Mouse (Mus musculus) mature B cell (primary cell): ENCODE results near the gene Rsph1.

Source experiments
- in situ Hi-C: fragments of 300-500 bp; cut with MboI; formaldehyde crosslinking; loops from 2 replicates; pipeline ENCODE4 v1.14.3; 2019

Rsph1 gene

DNA sequence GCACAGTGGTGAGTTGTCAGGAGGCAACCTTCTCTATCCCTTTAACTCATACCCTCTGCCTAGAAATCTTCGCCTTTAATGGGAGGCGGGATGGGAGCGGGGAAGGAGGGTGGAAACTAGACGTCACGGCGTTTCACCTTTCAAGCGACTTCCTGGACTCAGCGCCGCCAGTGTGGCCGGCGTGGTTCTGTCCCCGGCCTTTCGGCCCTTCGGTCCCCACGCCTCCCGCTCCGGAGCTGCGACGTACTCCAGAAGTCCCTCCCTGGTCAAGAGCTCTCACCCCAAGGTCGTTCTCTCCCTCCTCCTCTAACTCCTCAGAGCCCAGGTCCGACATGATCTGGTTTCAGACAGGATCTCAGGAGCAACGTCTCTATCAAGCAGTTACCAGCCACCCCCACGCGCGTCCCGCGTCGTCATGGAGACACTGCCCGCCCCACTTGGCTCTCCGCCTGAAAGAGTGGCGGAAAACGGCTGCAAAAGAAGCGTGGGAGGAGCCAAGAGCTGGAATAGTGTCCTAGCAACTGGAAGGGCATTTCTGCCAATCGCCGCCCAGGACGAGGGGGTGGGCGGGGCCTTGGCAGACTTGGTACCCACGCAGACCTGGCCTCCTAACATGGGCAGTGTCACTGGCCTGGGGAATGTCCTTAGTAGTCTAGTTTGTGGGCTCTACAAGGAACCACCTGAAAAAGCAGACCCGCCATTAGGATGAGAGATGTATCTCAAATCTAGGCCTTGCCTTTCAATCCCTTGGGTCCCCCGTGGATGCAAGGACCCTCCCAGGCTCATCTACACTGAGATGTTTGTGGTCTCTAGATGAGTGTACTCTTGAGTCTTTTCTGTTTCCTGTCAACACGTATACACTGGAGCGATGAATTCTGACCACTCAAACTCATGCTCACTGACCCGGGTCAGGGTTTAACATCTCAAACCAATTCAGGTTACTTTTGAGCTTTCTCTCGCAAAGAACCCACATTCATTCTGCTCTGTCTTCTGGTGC, at the start of gene Rsph1:
Gene Rsph1 (minus strand): TSS at position 462 of the 997 bp plus-strand sequence.
- in situ Hi-C loops, result no loop called here

DNA sequence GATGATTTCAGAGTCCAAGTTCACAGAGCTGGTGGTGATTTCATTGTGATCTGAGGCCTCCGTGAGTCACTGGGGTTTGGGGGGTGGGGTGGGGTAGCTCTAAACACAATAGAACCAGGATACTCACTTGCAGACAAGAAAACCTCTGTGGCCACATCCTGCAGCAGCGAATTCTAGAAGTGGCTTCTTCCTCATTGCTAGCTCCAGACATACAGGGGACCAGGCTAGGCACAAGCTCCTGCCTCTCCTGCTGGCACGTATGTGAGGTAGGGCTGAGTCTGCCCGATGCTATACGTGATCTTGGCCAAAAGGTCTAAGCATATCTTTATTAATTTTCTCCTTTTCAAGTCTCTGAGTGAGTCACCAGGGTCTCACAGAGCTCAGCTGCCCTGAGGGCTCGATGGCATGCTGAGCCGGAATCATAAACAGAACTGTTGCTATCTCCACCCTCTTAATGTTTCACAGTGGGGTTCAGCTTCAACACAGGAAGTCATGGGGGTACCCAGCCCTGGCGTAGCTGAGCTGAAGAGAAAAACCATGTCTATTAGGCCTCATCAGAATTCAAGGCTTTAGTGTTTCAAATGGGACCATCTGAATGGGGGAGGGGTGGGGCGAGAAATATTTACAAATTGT, 49.2 kb upstream of the Rsph1 start:
- in situ Hi-C loops, result no loop called here

DNA sequence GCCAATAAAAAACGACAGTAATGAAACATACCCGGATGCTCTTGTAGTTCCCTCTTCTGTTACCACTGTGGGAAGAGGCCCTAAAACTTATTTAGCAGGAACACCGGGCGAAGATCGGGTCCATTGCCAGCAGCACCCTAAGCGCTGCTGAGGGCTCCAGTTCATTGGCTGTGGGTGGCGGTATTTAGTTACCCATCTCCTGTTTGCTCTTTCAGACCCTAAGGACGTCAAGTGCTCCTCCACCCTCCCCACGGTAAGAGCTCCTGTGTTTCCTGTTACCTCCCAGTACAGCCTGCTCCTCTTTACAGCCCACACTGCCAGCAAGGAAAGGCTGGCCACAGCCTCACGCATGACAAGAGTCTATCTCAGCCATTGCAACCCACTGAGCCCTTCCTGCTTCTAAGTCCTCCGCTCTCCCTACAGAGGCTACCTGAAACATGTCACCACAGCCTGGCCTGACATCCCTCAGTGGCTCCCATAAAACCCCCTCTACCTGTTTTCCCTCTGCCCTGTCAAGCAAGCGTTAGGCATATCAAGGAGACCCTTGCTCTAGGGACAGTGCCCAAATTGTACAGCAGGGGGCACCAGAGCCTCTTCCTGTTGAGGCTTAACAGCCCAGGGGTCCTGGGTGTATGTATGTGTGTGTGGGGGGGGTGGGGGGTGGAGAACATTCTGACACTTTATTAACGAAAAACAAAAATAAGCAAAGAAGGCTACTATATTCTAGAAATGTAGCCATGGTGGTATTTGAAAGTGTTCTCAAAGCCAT, 48.5 kb upstream of the Rsph1 start:
- in situ Hi-C loops, result no loop called here

DNA sequence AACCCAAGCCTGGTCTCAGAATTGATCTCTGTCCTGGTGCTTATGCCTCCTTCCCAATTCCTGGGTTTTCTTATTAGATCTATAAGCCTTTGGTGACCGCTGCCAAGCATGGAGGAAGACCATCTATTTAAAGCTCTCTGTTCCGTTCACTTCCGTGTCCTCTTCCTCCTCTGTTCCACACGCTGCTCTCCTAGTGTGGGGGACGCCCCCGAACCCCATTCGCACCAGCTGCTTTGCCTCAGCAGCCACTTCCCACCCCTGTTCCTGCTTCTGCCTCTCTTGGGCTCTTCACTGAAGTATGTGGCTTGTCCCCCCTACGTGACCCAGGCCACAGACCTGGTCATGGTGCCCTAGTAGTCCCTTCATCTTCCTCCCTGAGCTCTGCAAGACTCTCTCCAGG, 47.0 kb upstream of the Rsph1 start:
- in situ Hi-C loops, result no loop called here

DNA sequence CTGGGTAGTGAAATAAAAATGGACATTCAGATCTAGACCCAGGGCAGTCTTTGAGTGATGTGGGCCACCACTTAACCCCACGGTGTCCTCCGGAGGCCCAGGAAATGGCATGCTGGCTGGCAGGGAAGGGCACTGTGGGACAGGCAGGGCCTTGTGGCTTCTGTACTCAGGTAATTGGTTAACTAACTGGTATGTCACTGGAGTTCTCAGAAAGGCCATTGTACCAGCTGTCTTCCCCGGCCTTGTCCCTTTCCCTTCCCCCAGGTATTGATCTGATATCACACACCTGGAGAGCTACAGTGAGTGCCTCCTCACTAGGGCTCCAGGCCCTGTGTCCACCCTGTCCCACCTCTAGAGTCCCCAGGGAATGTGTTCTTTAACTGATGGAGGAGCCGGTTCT, 46.2 kb upstream of the Rsph1 start:
- in situ Hi-C loops, result no loop called here

DNA sequence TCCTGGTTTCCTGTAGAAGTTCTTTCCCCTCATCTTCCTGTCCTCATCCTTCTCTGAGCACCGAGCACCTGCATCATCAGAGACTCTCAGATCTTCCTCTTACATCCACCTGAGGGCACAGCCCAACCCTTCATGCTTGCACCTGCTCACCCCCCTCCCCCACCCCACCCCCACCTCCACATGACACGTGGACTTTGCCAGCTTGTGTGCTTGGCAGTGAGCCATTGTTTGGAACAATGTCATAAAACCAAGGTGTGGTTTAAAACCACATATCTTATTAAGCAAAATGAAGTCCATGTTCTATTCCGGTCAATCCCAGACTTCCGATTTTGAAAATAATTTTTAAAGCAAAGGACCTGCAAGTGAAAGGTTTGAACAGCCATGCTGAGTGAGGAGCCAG, 45.3 kb upstream of the Rsph1 start:
- in situ Hi-C loops, result no loop called here

DNA sequence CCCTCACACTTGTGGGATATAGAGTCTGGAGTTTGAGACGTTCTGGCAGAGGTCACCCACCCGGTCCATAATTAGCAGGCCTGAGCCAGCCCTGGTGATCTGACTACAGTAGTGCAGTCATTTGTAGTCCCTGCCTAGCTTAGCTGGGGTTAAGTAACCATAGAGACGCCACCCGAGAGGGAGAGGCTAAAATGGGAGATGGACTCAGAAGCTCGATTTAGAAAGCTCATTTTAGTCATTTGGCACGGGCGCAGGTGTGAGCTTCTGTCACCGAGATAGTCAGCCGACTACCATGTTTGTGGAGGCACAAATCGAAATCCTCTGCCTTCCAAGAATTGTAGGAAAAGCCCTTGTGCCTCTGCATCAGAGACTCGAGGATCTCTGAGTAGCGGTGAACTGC, 44.2 kb upstream of the Rsph1 start:
- in situ Hi-C loops, result no loop called here

DNA sequence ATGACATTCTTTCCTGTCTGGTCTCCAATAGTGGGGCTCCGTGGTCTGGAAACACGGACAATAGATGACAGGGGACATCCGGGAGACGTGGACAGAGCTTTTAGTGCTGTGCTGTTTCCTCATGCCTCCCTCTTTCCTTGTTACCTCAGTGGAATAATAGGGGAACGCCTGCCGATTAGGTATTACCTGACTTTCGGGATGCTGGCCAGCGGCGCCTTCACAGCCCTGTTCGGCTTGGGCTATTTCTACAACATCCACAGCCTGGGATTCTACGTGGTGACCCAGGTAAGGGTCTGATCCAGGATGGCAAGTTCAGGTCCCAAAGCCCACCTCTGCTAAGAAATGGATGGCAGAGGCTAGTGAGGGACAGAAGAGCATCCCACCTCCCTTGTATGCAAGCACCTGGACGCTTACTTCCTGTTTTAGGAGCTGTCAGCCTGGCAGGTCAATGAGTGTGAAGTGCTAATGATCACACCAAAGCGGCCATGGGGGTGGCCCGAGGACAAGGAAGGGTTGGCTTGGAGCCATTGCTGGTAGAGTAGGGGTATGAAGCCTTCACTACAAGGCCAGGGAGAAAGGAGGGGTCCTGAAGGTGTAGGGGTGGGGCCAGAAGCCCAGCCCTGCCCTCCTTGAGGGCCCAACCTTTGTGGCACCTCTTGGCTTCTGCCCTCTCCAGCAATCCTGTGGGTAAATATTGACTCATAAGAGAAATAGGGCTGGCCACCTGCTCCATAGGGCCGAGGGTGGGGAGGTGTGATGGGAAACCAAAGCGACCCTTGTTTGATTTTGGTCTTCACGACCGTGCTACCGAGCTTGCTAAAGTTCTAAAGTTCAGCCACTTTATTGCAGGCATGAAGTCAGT, 42.0 kb upstream of the Rsph1 start:
- in situ Hi-C loops, result no loop called here

DNA sequence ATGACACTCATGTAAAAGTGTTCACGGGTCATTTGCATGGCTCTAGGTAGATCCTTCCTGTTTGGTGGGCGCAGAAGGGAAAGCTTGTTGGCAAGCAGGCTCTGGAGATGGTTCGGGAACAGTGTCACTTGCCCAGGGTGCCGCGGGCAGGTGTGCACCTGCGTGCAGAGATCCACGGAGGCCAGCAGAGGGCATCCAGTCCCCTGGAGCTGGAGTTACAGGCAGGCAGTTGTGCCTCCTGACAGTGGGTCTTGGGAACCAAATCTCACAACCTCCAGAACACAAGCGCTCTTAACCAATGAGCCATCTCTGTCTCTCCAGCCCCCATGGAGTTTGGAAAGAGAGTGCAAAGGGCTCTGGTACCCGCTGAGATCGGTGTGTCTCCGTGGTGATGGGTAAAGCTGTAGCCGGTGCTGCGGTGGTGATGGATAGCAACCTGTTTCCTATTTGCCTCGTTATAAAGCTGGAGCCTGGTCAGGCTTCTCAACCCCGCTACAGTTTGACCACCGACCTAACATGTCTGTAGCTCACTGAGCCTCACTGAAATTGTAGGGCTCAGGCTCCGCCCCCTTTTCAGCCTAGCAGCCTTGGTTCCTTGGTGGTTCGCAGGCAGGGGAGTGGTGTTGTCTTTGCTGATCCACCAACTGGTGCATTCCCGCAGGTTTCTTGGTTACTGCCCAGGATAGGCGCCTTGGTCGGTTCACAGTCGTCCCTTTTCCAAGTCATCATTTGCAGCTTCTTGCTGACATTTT, 40.5 kb upstream of the Rsph1 start:
- in situ Hi-C loops, result no loop called here

DNA sequence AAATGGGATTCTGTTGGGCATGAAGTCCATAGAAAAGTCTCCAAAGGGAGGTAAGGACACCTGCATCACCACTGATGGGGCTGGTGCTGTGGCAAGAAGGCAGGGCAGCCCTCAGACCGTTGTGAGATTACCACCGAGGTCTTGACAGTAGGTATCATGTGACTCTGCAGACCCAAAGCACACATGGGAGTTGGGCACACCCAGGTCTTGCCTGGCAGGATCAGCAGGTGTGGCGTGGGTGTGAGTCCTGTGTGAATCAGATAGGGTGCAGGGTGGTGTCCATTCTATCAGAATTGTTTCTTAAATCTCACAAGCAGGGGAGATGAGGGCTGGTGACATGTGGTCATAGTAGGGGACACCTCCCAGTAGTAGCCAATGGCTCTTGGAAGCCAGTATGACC, 39.8 kb upstream of the Rsph1 start:
- in situ Hi-C loops, result no loop called here

DNA sequence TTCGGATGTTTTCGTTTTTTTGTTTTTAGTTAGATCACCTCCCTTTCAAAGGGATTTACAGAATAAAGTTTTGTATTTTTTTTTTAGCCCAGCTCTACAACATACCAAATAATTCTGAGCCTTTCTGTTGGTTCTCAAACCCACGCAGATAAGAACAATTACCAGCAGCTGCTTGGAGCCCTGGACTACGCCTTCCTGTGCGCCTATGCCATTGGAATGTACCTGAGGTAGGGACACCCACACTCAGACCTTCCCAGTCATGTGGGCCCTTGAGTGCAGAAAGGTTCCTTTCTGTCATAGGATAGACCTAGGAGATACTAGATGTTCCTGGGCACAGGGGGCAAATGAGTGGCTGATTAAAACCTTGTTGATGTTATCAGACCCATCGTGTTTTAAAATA, 38.8 kb upstream of the Rsph1 start:
- in situ Hi-C loops, result no loop called here

DNA sequence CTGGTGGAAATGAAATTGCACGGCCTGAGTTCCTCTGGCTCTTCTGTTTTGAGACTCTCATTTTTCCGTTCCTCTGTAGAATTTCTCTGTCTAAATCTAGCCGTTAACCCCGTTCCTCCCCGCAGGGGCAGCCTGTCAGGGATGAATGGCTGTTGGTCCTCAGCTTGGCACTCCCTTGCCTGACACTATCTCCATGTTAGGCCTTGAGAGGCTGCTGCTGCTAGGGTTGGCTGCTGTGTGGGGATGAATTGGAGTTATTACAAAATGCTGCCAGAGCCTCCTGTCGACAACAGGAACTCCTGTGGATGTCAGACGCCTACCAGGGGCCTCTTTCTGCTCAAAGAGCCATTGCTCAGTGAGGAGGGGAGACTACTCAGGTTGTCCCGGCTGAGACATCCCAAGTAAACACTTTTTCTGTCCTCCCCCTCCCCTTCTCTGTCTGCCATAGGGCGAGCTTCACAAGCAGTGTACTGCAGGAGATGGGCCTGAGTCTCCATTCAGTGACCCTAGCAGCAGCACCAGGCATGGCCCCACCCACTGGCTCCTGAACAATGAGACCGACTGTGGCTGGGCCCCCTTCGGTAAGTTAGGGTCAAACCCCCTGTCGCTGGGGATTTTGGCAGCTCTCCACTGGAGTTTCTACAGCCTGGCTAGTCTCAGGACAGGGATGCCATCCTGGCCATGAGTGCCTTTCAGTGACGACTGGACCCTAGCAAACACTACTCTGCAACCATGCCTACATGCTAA, 38.0 kb upstream of the Rsph1 start:
- in situ Hi-C loops, result no loop called here

DNA sequence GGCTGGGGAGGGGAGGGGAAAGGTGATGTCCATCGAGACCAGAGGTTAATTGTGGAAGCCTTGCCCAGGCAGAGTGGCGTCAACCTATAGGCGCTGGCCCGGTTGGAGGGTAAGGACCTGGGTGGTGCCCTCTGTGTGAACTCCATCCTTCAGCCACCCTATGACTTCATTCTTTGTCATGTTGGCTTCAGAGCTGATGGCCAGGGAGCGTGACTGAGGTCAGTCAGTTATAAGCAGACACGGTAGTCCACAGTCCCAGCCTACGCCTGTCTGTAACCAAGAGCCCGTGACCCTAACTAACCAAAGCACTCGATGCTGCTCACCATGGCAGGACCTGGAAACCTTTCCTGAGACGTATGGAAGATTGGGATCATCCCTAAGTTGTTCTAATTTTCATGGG, 35.5 kb upstream of the Rsph1 start:
- in situ Hi-C loops, result no loop called here

DNA sequence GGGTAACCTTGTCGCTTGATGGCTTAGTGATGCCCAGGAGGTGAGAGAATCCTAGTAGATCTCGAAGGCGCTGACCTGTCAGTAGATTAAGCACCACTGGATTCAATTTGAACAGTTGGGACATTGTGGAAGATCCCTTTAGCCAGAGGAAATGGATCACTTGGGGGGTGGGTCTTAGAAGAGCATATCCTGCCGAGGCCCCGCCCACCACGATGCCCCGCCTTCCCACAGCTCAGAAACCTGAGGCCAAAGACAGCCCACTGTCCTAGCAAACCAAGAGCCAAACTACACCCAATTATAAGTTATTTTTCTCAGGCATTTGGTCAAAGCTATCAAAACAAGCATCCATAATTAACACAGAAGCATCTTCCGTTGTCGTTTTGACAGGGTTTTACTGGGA, 33.9 kb upstream of the Rsph1 start:
- in situ Hi-C loops, result no loop called here

DNA sequence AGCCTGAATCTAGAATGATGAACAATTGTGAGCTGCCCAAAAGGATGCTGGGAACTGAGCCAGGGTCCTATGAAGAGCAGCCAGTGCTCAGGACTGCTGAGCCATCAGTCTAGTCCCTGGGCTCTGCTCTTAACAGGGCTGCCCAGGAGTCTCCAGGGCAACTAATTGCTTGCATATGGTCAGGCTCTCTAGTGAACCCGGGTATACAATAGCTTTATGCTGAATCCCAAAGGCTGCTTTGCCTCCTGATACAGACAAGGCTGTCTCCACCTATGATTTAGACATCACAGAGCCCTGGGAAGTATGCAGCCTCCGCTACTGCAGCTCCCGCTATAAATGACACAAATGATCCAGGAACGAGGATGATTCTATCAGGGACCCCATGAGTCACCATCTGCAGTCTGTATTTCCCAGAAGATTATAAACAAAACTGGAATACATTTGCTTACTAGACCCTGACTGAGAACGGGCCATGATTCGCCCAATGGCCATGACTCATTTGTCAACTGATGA, 32.2 kb upstream of the Rsph1 start:
- in situ Hi-C loops, result no loop called here

DNA sequence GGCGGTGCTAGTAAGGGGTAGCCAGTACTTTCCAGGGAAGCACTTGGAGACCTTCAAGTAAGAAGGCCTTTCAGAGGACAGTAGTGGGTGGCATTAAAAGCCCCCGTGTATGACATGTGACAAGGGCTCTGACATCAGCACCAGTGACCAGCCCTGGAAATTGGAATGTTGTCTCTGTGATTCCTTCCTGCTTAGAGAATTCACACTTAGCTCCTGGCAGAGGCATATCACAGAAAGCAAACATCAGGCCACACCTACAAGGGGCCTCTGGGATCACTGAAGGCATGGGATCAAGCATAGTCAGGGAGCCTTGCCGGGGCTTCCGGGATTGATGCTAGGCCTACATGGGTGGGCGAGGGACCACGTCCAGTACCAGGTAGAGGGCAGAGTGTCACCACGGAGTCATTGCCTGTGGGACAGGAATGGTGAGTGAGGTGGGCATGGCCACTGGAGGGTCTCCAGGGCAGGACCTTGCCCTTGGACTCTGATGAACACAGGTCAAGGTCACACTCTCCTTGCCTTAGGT, 31.2 kb upstream of the Rsph1 start:
- in situ Hi-C loops, result no loop called here

DNA sequence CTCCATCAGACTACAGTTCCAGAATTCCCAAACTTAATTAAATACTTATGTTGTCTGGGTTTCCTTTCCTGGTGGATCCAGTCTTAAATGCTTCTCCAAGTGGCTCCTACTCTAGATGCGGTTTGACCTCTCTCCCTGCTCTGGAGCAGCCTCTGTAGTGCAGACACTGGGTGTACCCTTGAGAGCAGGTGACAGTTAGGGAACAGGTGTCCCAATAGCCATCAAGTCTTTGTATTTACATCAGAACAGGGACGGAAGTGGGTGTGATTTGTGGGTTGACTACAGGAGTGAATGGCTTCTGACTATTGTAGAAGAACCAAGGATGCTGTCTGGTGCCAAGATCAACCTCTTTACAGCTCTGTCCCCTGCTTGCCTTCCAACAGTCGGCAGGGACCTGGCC, 30.6 kb upstream of the Rsph1 start:
- in situ Hi-C loops, result no loop called here

DNA sequence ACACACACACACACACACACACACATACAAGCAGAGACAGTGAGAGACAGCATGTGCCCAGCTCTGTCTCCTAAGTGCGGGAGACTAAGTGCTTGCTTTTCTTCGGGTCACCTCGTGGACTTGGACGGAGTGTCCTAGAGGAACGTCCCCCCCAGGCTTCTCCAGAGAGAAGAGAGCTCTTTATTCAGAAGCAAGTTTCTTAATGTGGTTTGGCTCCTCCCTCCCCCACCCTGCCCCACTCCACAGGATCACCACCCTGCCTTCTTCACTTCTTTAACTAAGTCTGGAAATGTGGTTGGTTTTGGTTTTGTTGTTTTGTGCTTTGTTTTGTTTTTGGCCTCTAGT, 28.6 kb upstream of the Rsph1 start:
- in situ Hi-C loops, result no loop called here

DNA sequence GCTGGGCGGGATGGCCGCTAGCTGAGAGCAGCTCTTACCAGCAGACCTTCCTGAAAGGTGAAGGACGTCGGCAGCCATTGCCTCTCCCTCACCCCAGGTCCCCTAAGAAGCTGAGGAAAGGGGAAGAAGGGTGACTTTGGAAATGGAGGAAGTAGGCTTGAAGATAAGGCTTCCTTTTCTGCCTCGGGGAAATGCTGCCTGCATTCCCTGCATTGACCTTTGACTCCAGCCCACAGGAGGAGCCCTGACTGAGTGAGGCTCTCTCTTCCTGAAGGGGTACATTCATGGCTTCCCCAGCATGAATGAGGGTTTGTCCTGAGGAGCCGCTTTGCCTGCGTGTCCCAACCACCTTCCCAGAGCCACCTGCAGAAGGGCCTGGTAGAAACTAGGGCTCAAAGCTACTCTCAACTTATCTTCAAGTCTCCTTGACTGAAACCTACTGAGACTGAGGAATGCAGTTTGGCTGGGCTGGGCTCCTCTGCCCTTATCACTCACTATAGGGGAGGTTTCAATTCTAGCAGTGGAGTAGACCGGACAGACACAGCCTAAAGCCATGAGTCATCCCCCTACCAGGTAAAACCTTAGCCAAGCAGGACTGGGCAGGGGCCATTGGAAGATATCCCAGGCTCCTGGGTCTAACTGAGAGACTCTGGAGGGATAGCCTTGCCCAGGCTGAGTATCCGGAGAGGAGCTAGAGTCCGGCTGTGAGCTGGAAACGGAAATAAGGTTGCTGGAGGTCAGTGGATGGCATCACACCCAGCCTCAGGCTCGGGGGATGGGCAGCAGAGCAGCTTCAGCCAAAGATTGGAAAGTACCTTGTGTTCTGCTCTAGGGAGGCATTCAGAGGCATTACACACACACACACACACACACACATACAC, 28.0 kb upstream of the Rsph1 start:
- in situ Hi-C loops, result no loop called here
